Mouse (Mus musculus) lung, postnatal 0 days (tissue): ENCODE measurements around the gene Fut1. TPM values are rescaled to one million over a fixed set of nuclear protein-coding genes. Genes with fewer than 3 reads are reported as not detected.

ENCODE experiments used
- ATAC-seq: fragments of 200-750 bp; cut with Nextera tagmentation; 2 replicates; pipeline ENCODE4 v1.8.0; 2017; ENCODE audit warnings: moderate library complexity
- DNase-seq: peaks from one replicate; pipeline ENCODE4 v3.0.0-alpha.2; 2016; ENCODE audit warnings: low spot score
- H3K27ac ChIP-seq: fragments of 300-500 bp; sonication (generic); 2 replicates; pipeline ENCODE4 v1.5.1; 2014; ENCODE audit warnings: antibody characterized with exemption, mild to moderate bottlenecking, low read length, mixed read lengths
- H3K27me3 ChIP-seq: fragments of 300-500 bp; sonication (generic); replicated peaks from 2 replicates; pipeline ENCODE4 v1.6.1; 2014; ENCODE audit warnings: low read length, mixed read lengths; ENCODE audit not compliant: insufficient read depth
- H3K36me3 ChIP-seq: fragments of 300-500 bp; sonication (generic); 2 replicates; pipeline ENCODE4 v1.6.1; 2014; ENCODE audit warnings: low read length, mixed read lengths; ENCODE audit not compliant: insufficient read depth
- H3K4me1 ChIP-seq: fragments of 300-500 bp; sonication (generic); 2 replicates; pipeline ENCODE4 v1.6.1; 2014; ENCODE audit warnings: antibody characterized with exemption, low read depth, low read length, mixed read lengths; ENCODE audit not compliant: insufficient read depth
- H3K4me2 ChIP-seq: fragments of 300-500 bp; sonication (generic); replicated peaks from 2 replicates; pipeline ENCODE4 v1.6.1; 2014; ENCODE audit warnings: low read depth, mild to moderate bottlenecking, low read length, moderate library complexity, mixed read lengths
- H3K4me3 ChIP-seq: fragments of 300-500 bp; sonication (generic); 2 replicates; pipeline ENCODE4 v1.5.1; 2014; ENCODE audit warnings: low read depth, low read length
- H3K9ac ChIP-seq: fragments of 300-500 bp; sonication (generic); replicated peaks from 2 replicates; pipeline ENCODE4 v1.6.1; 2014; ENCODE audit warnings: low read depth, mild to moderate bottlenecking
- H3K9me3 ChIP-seq: fragments of 300-500 bp; sonication (generic); 2 replicates; pipeline ENCODE4 v1.6.1; 2016; ENCODE audit warnings: low read length, mixed read lengths
- CTCF ChIP-seq: IDR thresholded peaks from 2 replicates; pipeline ENCODE4 v1.5.1; 2016; ENCODE audit warnings: antibody characterized with exemption, mild to moderate bottlenecking
- EP300 ChIP-seq: IDR thresholded peaks from 2 replicates; pipeline ENCODE4 v1.6.1; 2016; ENCODE audit warnings: antibody characterized with exemption, mild to moderate bottlenecking, control low read depth
- WGBS: fragments of 180-500 bp; shearing (Covaris S2); extraction: QIAGEN DNeasy Blood & Tissue Kit; methylation state at CpG from one replicate; pipeline ENCODE4 v1.1.7; 2014; 5-methylcytosine and 5-hydroxymethylcytosine counted together
- polyA plus RNA-seq: library from polyadenylated mRNA; unstranded; fragments of >200 nt; fragmentation: Nextera tagmentation; extraction: Ambion mirVana; gene quantifications from 2 replicates; pipeline ENCODE4 v1.2.1, GENCODE M21; 2015

Fut1 gene
- polyA plus RNA-seq, 1 experiment from 2014 or later, result 0.13 TPM

DNA sequence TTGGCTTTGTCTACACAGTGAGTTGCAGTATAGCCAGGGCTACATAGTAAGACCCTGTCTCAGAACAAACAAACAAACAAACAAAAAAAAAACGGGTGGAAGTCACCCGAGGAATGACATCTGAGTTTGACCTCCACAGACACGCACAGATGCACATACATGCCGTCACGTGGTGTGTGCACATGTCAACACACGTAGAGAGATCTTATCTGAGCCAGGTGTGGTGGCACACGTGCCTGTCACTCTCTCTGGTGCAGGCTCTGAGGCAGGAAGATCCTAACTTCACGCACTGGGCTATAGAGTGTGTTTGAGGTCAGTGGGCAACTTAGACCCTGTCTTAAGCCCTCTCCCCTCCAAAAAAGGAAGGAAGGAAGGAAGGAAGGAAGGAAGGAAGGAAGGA lies 43.1 kb upstream of the Fut1 start:
- Histone ChIP-seq H3K36me3 (peaks cover 5% of the 10 kb centered on the region; the same call in 1 of the 2 replicates), H3K9me3 (no peaks in the 10 kb centered on the region), H3K27me3 (no peaks in the 10 kb centered on the region), H3K27ac (no peak overlapping the region), H3K4me2 (no peak overlapping the region), H3K4me3 (no peak overlapping the region), H3K4me1 (peaks cover 11% of the 10 kb centered on the region), H3K9ac (no peak overlapping the region)
- DNase-seq (no peak), ATAC-seq (no peak)
- WGBS, result 61% methylated on average over 8 of the region's 8 CpGs
- TF ChIP-seq CTCF (no peak), EP300 (no peak)

DNA sequence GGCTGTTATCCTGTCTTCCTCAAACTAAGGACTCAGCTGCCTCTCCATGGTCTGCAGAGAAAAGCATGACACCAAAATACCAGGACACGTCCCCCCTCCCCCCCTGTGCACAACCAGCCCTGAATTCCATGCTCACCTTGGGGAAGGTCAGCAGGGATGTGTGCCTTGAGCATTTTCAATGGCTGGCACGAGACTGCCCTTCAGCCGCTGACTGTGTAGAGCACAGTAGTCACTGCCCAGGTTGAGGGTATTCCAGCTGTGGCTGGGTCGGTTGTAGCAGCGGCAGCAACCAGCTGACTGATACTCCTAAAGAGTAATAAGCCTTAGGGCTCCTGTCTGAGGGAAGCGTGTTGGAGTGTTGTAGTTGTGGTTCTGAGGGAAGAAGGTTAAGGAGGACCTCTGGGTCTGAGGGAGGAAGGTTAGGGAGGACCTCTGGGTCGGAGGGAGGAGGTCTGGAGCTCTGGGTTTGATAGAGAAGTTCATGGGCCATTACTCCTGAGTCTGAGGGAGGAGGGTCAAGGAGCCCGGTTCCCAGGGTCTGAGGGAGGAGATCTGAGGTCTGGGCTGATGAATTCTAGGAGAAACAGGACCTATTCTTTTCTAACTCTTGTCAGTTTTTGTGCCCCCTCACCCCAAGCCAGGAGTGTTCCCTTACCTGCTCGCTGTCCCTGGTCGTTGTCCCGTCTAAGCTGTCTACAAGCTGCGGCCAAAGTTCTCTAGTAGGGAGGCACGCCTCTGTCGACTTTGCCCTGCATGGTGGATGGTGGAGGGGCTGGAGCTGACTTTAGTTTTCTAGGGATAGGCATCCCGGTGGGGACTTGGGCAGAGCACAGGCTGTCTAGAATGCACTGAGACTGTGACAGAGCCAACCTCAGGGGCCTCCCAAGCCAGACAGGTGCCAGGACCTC lies 42.4 kb upstream of the Fut1 start:
- Histone ChIP-seq H3K27me3 (no peaks in the 10 kb centered on the region), H3K4me2 (no peak overlapping the region), H3K4me3 (no peak overlapping the region), H3K9me3 (no peaks in the 10 kb centered on the region), H3K36me3 (peaks cover 5% of the 10 kb centered on the region; the same call in 1 of the 2 replicates), H3K9ac (no peak overlapping the region), H3K4me1 (peaks cover 11% of the 10 kb centered on the region), H3K27ac (no peak overlapping the region)
- DNase-seq, result no peak
- no peak for ATAC-seq
- TF ChIP-seq CTCF (no peak), EP300 (no peak)
- WGBS, result 82% methylated on average over 15 of the region's 15 CpGs

- Histone ChIP-seq H3K36me3 (no peaks in the 10 kb centered on the region), H3K27me3 (no peaks in the 10 kb centered on the region), H3K4me1 (no peaks in the 10 kb centered on the region), H3K27ac (no peak overlapping the region), H3K9ac (no peak overlapping the region), H3K4me3 (no peak overlapping the region), H3K4me2 (no peak overlapping the region), H3K9me3 (no peaks in the 10 kb centered on the region)
- TF ChIP-seq CTCF, result no peak
- no peak for TF ChIP-seq EP300
- ATAC-seq, result no peak
- WGBS, result 91% methylated on average over 6 of the region's 6 CpGs
- no peak for DNase-seq
These were observed 31.2 kb upstream of the Fut1 start for GRCm38 (mm10) chr7:45585923-45586322.

- Histone ChIP-seq H3K4me2 (no peak overlapping the region), H3K4me3 (no peak overlapping the region), H3K9ac (no peak overlapping the region), H3K27ac (no peak overlapping the region), H3K27me3 (no peaks in the 10 kb centered on the region), H3K36me3 (no peaks in the 10 kb centered on the region), H3K4me1 (no peaks in the 10 kb centered on the region), H3K9me3 (no peaks in the 10 kb centered on the region)
- TF ChIP-seq CTCF, result no peak
- no peak for TF ChIP-seq EP300
- ATAC-seq (no peak), DNase-seq (no peak)
- 92% methylated on average over 23 of the region's 23 CpGs for WGBS
These were observed 29.2 kb upstream of the Fut1 start for GRCm38 (mm10) chr7:45587631-45588592.

GRCm38 (mm10) chr7:45589173-45589572 lies 27.9 kb upstream of the Fut1 start:
- Histone ChIP-seq H3K4me3 (peak overlapping the region; percentile 26), H3K9ac (no peak overlapping the region), H3K27ac (no peak overlapping the region), H3K9me3 (no peaks in the 10 kb centered on the region), H3K36me3 (no peaks in the 10 kb centered on the region), H3K4me1 (no peaks in the 10 kb centered on the region), H3K4me2 (peak overlapping the region; percentile 43), H3K27me3 (no peaks in the 10 kb centered on the region)
- DNase-seq (peak; percentile 99), ATAC-seq (peak; percentile 99)
- WGBS, result 1% methylated on average over 19 of the region's 19 CpGs
- TF ChIP-seq EP300 (no peak), CTCF (peak; percentile 95)

- Histone ChIP-seq H3K4me3 (no peak overlapping the region), H3K27ac (no peak overlapping the region), H3K9ac (no peak overlapping the region), H3K4me1 (no peaks in the 10 kb centered on the region), H3K4me2 (no peak overlapping the region), H3K36me3 (no peaks in the 10 kb centered on the region), H3K9me3 (no peaks in the 10 kb centered on the region), H3K27me3 (no peaks in the 10 kb centered on the region)
- 97% methylated on average over 5 of the region's 5 CpGs for WGBS
- no peak for TF ChIP-seq CTCF
- no peak for TF ChIP-seq EP300
- ATAC-seq (no peak), DNase-seq (no peak)
These were observed 27.2 kb upstream of the Fut1 start for GRCm38 (mm10) chr7:45589898-45590297.
